Mouse (Mus musculus) CH12.LX (cell line): ENCODE measurements around the gene Tns3.

Experiments
- CTCF ChIP-seq, 2 experiments: IDR thresholded peaks in 1 of 2; conservative IDR thresholded peaks in 1 of 2; 2 replicates each; pipeline ENCODE4 v1.5.1; 2011 to 2012; ENCODE audit warnings: low read depth in 2 of 2, low read length in 2 of 2, improper control_type of control experiment in 1 of 2, inconsistent platforms in 1 of 2, mild to moderate bottlenecking in 1 of 2, moderate library complexity in 1 of 2
- EP300 ChIP-seq: IDR thresholded peaks from 2 replicates; pipeline ENCODE4 v1.6.1; 2011; ENCODE audit warnings: low read length, improper control_type of control experiment
- HCFC1 ChIP-seq: IDR thresholded peaks from 2 replicates; pipeline ENCODE4 v1.6.1; 2012; ENCODE audit warnings: low read depth, mild to moderate bottlenecking, inconsistent platforms, low read length, improper control_type of control experiment
- IRF4 ChIP-seq: IDR thresholded peaks from 2 replicates; pipeline ENCODE4 v1.6.1; 2014; ENCODE audit warnings: low read depth, mild to moderate bottlenecking, inconsistent platforms, low read length, improper control_type of control experiment
- MAFK ChIP-seq: IDR thresholded peaks from 2 replicates; pipeline ENCODE4 v1.6.1; 2011; ENCODE audit warnings: low read length, improper control_type of control experiment; ENCODE audit not compliant: insufficient replicate concordance
- MAZ ChIP-seq: IDR thresholded peaks from 2 replicates; pipeline ENCODE4 v1.6.1; 2012; ENCODE audit warnings: low read depth, mild to moderate bottlenecking, inconsistent platforms, low read length, improper control_type of control experiment, moderate library complexity
- MEF2A ChIP-seq: IDR thresholded peaks from 2 replicates; pipeline ENCODE4 v1.6.1; 2014; ENCODE audit warnings: low read depth, mild to moderate bottlenecking, inconsistent platforms, low read length, improper control_type of control experiment, borderline replicate concordance
- NELFE ChIP-seq: IDR thresholded peaks from 2 replicates; pipeline ENCODE4 v1.6.1; 2011; ENCODE audit warnings: low read depth, low read length, improper control_type of control experiment
- NRF1 ChIP-seq: IDR thresholded peaks from 2 replicates; pipeline ENCODE4 v1.6.1; 2014; ENCODE audit warnings: low read depth, mild to moderate bottlenecking, inconsistent platforms, low read length, improper control_type of control experiment, moderate library complexity
- POLR2A ChIP-seq: IDR thresholded peaks from 2 replicates; pipeline ENCODE4 v1.6.1; 2011; ENCODE audit warnings: low read depth, mild to moderate bottlenecking, improper control_type of control experiment, low read length
- POLR2AphosphoS2 ChIP-seq: IDR thresholded peaks from 2 replicates; pipeline ENCODE4 v1.6.1; 2011; ENCODE audit warnings: low read depth, low read length, improper control_type of control experiment
- SIN3A ChIP-seq: IDR thresholded peaks from 2 replicates; pipeline ENCODE4 v1.6.1; 2012; ENCODE audit warnings: low read length, improper control_type of control experiment, inconsistent platforms
- ZC3H11A ChIP-seq: IDR thresholded peaks from 2 replicates; pipeline ENCODE4 v1.6.1; 2012; ENCODE audit warnings: low read depth, mild to moderate bottlenecking, inconsistent platforms, low read length, improper control_type of control experiment

- TF ChIP-seq CTCF (conservative IDR thresholded peaks at IDR 0.05 in 1 of 2, IDR thresholded peaks at IDR 0.05 in 1 of 2; ENCODE audit: low read depth in 2 of 2, low read length in 2 of 2) (no peak), MAFK (no peak), ZC3H11A (no peak), HCFC1 (no peak), EP300 (no peak), POLR2AphosphoS2 (no peak), MAZ (no peak), IRF4 (no peak), NRF1 (no peak), POLR2A (no peak), SIN3A (no peak), MEF2A (no peak), NELFE (no peak)
Measured at GRCm38 (mm10) chr11:8644272-8644671, 20.1 kb downstream of the Tns3 start.
